Mouse (Mus musculus): ENCODE results near the gene Aqp1.

Aqp1 gene

GRCm38 (mm10) chr6:55356976-55357635 is 20.9 kb downstream of the Aqp1 start:
- no peak for DNase-seq (ENCODE audit: low spot score)

DNA sequence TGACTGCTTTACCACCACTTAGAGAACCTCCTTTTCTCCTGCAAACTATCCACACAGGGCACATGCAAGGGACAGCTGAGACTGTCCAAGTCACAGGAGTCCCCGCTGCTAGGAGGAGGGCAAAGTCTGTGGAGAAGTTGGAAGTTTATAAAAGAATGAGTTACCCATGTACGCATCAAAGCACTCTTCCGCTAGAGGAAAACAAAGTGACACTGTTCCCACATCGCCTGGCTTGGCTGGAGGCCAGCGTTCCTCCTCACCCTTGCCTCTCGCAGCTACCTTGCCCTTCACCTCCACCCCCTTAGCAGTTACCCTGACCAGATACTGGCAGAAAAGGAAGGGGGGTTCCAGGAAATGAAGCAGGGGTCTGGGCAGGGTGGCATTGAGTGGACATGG is 21.4 kb downstream of the Aqp1 start:
- no peak for DNase-seq (ENCODE audit: low spot score)

DNA sequence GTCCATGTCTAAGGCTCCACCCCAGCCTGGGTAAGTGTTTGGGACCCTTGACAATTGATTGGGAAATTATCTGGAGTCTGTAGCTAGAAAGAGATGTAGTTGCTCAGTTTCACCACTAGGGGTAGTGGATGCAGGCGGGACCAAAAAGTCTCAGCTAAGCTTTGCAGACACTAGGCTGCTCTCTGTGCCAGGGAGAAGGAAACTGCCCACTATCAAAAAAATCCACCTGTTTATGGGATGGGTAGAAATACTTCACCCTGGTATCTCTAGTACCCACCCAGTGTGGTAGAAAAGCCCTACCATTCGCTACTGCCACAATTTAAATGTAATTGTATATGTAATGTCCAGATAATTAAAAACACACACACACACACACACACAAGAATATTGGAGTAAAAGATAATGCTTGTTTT is 22.5 kb downstream of the Aqp1 start:
- no peak for DNase-seq (ENCODE audit: low spot score)

GRCm38 (mm10) chr6:55362663-55363062 is 26.4 kb downstream of the Aqp1 start:
- no peak for DNase-seq (ENCODE audit: low spot score)

DNA sequence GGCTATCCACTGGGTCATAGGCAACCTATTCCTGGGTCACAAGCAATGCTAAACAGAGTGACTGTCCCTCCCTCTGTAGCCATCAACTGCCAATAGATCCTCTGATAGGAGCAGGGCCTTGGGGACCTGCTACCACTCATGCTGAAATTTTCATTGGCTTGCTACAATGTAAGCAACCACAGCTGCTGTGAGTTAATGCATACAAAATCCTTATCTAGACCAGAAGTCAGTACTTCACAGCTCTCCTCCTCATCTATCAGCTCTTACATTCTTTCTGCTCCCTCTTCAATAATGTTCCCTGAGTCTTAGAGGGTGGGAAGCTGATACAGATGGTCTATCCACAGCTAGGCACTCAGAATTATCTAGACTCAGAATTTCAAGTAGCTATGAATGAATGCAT is 30.9 kb downstream of the Aqp1 start:
- DNase-seq (ENCODE audit: low spot score): no peak

- no peak for DNase-seq (ENCODE audit: low spot score)
Observed at GRCm38 (mm10) chr6:55370831-55371230, 34.6 kb downstream of the Aqp1 start.

GRCm38 (mm10) chr6:55376076-55376475 is 39.8 kb downstream of the Aqp1 start, which contains the start of gene Ghrhr:
TSS of gene Ghrhr (plus strand) at chr6:55376295.
- DNase-seq (ENCODE audit: low spot score): no peak

GRCm38 (mm10) chr6:55376511-55376910 is 40.3 kb downstream of the Aqp1 start:
- DNase-seq (ENCODE audit: low spot score): no peak

- no peak for DNase-seq (ENCODE audit: low spot score)
Observed at GRCm38 (mm10) chr6:55377461-55377860, 41.2 kb downstream of the Aqp1 start.

- no peak for DNase-seq (ENCODE audit: low spot score)
Observed at GRCm38 (mm10) chr6:55379641-55380335, 43.6 kb downstream of the Aqp1 start.

DNA sequence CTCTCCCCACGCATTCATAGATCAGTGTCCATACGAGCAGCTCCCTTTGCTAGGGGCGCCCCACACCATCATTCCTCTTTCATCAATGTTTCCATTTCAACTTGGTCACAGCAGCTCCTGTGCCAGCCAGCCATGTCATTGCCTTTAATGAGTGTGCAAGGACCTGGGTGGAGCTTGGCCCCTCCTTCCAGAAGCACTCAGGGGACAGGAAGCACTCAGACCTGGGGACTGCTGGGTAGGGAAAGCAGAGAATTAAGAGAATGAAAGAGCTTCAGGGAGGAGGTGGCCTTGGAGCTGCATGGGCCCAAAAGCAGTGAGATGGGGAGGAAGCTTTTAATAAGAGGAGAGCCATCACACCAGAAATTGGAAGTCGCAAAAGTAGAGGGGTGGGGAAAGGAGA is 45.7 kb downstream of the Aqp1 start:
- no peak for DNase-seq (ENCODE audit: low spot score)

GRCm38 (mm10) chr6:55383897-55384296 is 47.7 kb downstream of the Aqp1 start:
- DNase-seq (ENCODE audit: low spot score): no peak

DNA sequence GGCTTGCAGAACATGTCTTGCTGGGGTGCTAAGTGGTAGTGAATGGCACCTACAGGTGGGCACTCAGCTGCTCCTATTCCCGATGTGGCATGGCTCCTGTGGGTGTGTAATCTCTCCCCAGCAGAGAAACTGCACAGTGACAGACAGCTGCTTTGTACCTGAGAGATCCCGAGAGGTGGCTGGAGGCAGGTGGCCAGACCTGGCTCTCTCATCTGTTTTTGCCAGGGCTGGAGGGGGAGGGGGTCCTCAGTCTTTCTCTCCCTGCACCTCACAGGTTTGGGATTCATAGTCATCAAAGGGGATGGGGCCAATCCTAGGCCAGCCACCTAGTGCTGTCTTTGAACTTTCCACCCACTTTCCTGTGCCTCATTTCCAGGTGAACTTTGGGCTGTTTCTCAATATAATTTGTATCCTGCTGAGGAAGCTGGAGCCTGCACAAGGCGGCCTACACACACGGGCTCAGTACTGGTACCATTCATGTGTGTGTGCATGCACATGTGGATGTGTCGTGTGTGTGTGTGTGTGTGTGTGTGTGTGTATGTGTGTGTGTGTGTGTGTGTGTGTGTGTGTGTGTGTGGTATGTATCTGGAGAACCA is 48.2 kb downstream of the Aqp1 start:
- no peak for DNase-seq (ENCODE audit: low spot score)

GRCm38 (mm10) chr6:55388546-55389169 is 52.4 kb downstream of the Aqp1 start:
- DNase-seq (ENCODE audit: low spot score): no peak

DNA sequence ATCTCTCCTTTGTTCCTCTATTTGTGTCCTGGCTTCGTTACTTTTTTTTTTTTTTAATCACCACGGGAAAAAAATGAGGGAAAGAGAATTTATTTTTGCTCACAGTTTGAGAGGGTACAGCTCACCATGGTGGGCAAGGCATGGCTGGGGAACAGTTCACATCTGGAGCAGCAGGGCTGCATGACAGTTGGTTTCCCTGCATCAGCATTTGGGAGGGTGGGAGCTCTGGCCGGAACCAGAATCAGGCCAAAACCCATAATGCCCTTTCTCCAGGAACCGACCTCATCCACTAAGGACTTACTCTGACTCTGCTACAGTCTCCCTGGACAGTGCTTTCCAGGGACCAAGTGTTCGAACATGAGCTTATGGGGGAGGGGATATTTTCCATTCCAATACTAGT is 53.1 kb downstream of the Aqp1 start:
- DNase-seq (ENCODE audit: low spot score): no peak

- DNase-seq (ENCODE audit: low spot score): no peak
Observed at GRCm38 (mm10) chr6:55391814-55392213, 55.6 kb downstream of the Aqp1 start.

- DNase-seq (ENCODE audit: low spot score): peak; percentile 38
Observed at GRCm38 (mm10) chr6:55392453-55392852, 56.2 kb downstream of the Aqp1 start.

GRCm38 (mm10) chr6:55394854-55395253 is 58.6 kb downstream of the Aqp1 start:
- no peak for DNase-seq (ENCODE audit: low spot score)

DNA sequence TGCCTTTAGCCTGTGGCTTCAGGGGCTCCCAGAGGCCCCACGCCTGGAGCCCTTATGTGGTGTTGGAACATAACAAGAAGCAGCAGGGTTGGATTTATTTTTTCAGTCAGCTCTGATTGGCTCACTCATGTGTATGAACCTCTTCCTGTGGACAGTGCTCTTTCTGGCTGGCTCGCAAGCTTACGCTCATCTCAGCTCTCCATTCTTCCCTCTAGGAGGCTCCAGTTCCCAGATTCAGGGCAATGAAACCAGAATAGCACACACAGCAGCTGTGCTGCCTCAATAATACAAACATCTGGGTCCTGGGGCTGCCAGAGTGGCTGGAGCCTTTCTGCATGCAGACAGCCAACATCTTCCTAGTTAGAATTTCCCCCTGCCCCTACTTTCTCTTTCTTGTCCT is 59.9 kb downstream of the Aqp1 start:
- DNase-seq (ENCODE audit: low spot score): no peak

- no peak for DNase-seq (ENCODE audit: low spot score)
Observed at GRCm38 (mm10) chr6:55396622-55397041, 60.4 kb downstream of the Aqp1 start.

Measured in urinary bladder, postnatal 10 days (tissue).